In the genomic region with DNA sequence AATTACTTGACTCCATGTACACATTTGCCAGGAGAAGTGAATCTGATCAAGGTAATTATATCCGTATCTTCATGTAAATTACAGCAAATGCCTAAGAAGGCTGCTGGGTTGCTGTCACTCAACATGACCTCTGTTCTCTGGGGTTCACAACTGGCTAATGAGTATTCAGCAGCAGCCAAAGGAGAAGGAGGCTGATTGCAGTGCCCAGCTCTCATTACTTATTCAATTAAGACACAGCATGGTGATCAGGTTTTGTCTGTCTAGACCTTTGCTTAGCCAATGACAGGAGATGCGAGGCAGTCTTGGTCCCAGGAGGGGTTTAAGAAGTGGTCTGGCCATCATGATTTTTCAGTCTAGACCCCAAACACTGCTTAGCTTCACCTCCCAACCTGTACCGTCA, we compare ENCODE assay signal across 33 mouse cellular contexts. TPM values are rescaled to one million over a fixed set of nuclear protein-coding genes. Genes with fewer than 3 reads are reported as not detected.
DNase-seq lines count a peak whose midpoint lies in the region; ATAC-seq and TF ChIP-seq lines count a peak whose summit lies in the region.
"Had no signal": no experiment of that assay in that cellular context is flagged by ENCODE, and none has a peak within 500 bp of the region (broad histone marks: within the 10 kb centered on the region; RNA-seq: fewer than 3 reads in every experiment).

No protein-coding gene starts in this region.

- no peak overlapping the region for H3K27ac ChIP-seq in forebrain, postnatal 0 days (ENCODE audit: low read depth, low read length)
- H3K27ac ChIP-seq in forebrain, embryonic 12.5 days = no peak overlapping the region
- no peak overlapping the region for H3K27ac ChIP-seq in midbrain, embryonic 12.5 days (replicated peaks)
- H3K27ac ChIP-seq in midbrain, embryonic 10.5 days (replicated peaks) = no peak overlapping the region
- H3K27ac ChIP-seq in midbrain, embryonic 15.5 days = no peak overlapping the region
- H3K27ac ChIP-seq: embryonic facial prominence, embryonic 10.5 days; embryonic facial prominence, embryonic 13.5 days; heart, adult 2 months; heart, embryonic 10.5 days; heart, embryonic 13.5 days; hindbrain, embryonic 15.5 days; intestine, embryonic 15.5 days had no signal

- TF ChIP-seq POLR2A in brain, embryonic 14.5 days (IDR thresholded peaks at IDR 0.05; ENCODE audit: borderline replicate concordance, extremely low read depth, insufficient read depth, insufficient read length, poor library complexity, severe bottlenecking) = no peak

- H3K4me3 ChIP-seq in forebrain, postnatal 0 days (ENCODE audit: low read depth, low read length) = no peak overlapping the region
- no peak overlapping the region for H3K4me3 ChIP-seq in forebrain, embryonic 12.5 days (replicated peaks)
- no peak overlapping the region for H3K4me3 ChIP-seq in midbrain, embryonic 12.5 days
- no peak overlapping the region for H3K4me3 ChIP-seq in midbrain, embryonic 10.5 days
- H3K4me3 ChIP-seq in midbrain, embryonic 15.5 days = no peak overlapping the region
- H3K4me3 ChIP-seq: embryonic facial prominence, embryonic 10.5 days; embryonic facial prominence, embryonic 13.5 days; erythroblast, embryonic 14.5 days; heart, adult 2 months; heart, embryonic 10.5 days; heart, embryonic 13.5 days; hindbrain, embryonic 15.5 days; intestine, embryonic 15.5 days had no signal

- no peak overlapping the region for H3K9ac ChIP-seq in forebrain, postnatal 0 days
- no peak overlapping the region for H3K9ac ChIP-seq in forebrain, embryonic 12.5 days
- H3K9ac ChIP-seq in midbrain, embryonic 12.5 days (replicated peaks) = no peak overlapping the region
- no peak overlapping the region for H3K9ac ChIP-seq in midbrain, embryonic 15.5 days
- H3K9ac ChIP-seq: embryonic facial prominence, embryonic 13.5 days; heart, embryonic 13.5 days; hindbrain, embryonic 15.5 days; intestine, embryonic 15.5 days had no signal

- H3K4me1 ChIP-seq in forebrain, postnatal 0 days (ENCODE audit: insufficient read depth) = no peaks in the 10 kb centered on the region
- peaks cover 16% of the 10 kb centered on the region; the same call in 1 of the 2 replicates for H3K4me1 ChIP-seq in forebrain, embryonic 12.5 days
- peaks cover 10% of the 10 kb centered on the region; the same call in 1 of the 2 replicates for H3K4me1 ChIP-seq in midbrain, embryonic 12.5 days
- peaks cover 13% of the 10 kb centered on the region for H3K4me1 ChIP-seq in midbrain, embryonic 10.5 days
- 0 out of 2 replicates have a peak, but pooled peaks cover 8% of the 10 kb centered on the region for H3K4me1 ChIP-seq in midbrain, embryonic 15.5 days
- H3K4me1 ChIP-seq: embryonic facial prominence, embryonic 10.5 days; embryonic facial prominence, embryonic 13.5 days; heart, embryonic 10.5 days; heart, embryonic 13.5 days; hindbrain, embryonic 15.5 days; intestine, embryonic 15.5 days had no signal

- DNase-seq in forebrain, postnatal 0 days = no peak
- no peak for DNase-seq in midbrain, embryonic 10.5 days (ENCODE audit: low spot score)
- DNase-seq in brain, embryonic 14.5 days (ENCODE audit: low read depth) = peak; percentile 62
- DNase-seq in frontal cortex, postnatal 25 days (ENCODE audit: low spot score in 2 of 2) = no peak
- DNase-seq: adrenal gland, adult 2 months; adrenal gland, postnatal 14 days; cerebellum, adult 11-12 months; cerebellum, adult 8-10 months; cerebellum, postnatal 10 days; cerebellum, postnatal 36 days; embryo, embryonic 11 days; gastrocnemius, postnatal 10 days; gastrocnemius, postnatal 36 days; heart, adult 2 months; heart, postnatal 14 days; heart, postnatal 4 days had no signal

- H3K4me2 ChIP-seq in forebrain, postnatal 0 days (ENCODE audit: low read depth) = no peak overlapping the region
- no peak overlapping the region for H3K4me2 ChIP-seq in forebrain, embryonic 12.5 days
- no peak overlapping the region for H3K4me2 ChIP-seq in midbrain, embryonic 12.5 days (replicated peaks)
- H3K4me2 ChIP-seq in midbrain, embryonic 15.5 days = no peak overlapping the region
- H3K4me2 ChIP-seq: embryonic facial prominence, embryonic 13.5 days; heart, embryonic 13.5 days; hindbrain, embryonic 15.5 days; intestine, embryonic 15.5 days had no signal

- peak; percentile 25; the same call in 1 of the 2 replicates for ATAC-seq in forebrain, postnatal 0 days
- ATAC-seq in forebrain, embryonic 12.5 days (ENCODE audit: low FRiP score) = no peak
- ATAC-seq in midbrain, embryonic 12.5 days (ENCODE audit: low FRiP score, low read depth) = peak; percentile 52; the same call in 1 of the 2 replicates
- ATAC-seq in midbrain, embryonic 15.5 days (replicated peaks) = peak; percentile 40; the same call in 1 of the 2 replicates
- ATAC-seq: CD4-positive, CD25-positive, alpha-beta regulatory T cell, adult 4 months; intestine, embryonic 15.5 days had no signal

- no peaks in the 10 kb centered on the region for H3K36me3 ChIP-seq in forebrain, postnatal 0 days (ENCODE audit: insufficient read depth)
- no peaks in the 10 kb centered on the region for H3K36me3 ChIP-seq in forebrain, embryonic 12.5 days (replicated peaks)
- H3K36me3 ChIP-seq in midbrain, embryonic 12.5 days = no peaks in the 10 kb centered on the region
- H3K36me3 ChIP-seq in midbrain, embryonic 10.5 days = no peaks in the 10 kb centered on the region
- no peaks in the 10 kb centered on the region for H3K36me3 ChIP-seq in midbrain, embryonic 15.5 days (replicated peaks)
- H3K36me3 ChIP-seq: embryonic facial prominence, embryonic 10.5 days; embryonic facial prominence, embryonic 13.5 days; heart, embryonic 10.5 days; heart, embryonic 13.5 days; hindbrain, embryonic 15.5 days; intestine, embryonic 15.5 days had no signal

- no peak for TF ChIP-seq CTCF in forebrain, postnatal 0 days (IDR thresholded peaks at IDR 0.05; ENCODE audit: low read depth)
- TF ChIP-seq CTCF in brain, embryonic 14.5 days (IDR thresholded peaks at IDR 0.05; ENCODE audit: borderline replicate concordance, extremely low read depth, insufficient read depth, insufficient read length) = no peak

- H3K9me3 ChIP-seq in forebrain, postnatal 0 days (ENCODE audit: low read length) = no peaks in the 10 kb centered on the region
- no peaks in the 10 kb centered on the region for H3K9me3 ChIP-seq in forebrain, embryonic 12.5 days
- no peaks in the 10 kb centered on the region for H3K9me3 ChIP-seq in midbrain, embryonic 12.5 days
- H3K9me3 ChIP-seq in midbrain, embryonic 10.5 days (replicated peaks) = no peaks in the 10 kb centered on the region
- no peaks in the 10 kb centered on the region for H3K9me3 ChIP-seq in midbrain, embryonic 15.5 days
- H3K9me3 ChIP-seq: embryonic facial prominence, embryonic 10.5 days; embryonic facial prominence, embryonic 13.5 days; heart, embryonic 10.5 days; heart, embryonic 13.5 days; hindbrain, embryonic 15.5 days; intestine, embryonic 15.5 days had no signal

- 32% methylated on average over 3 of the region's 3 CpGs for WGBS in forebrain, postnatal 0 days
- WGBS in forebrain, embryonic 12.5 days = 40% methylated on average over 3 of the region's 3 CpGs
- 64% methylated on average over 3 of the region's 3 CpGs for WGBS in midbrain, embryonic 12.5 days
- 80% methylated on average over 3 of the region's 3 CpGs for WGBS in midbrain, embryonic 10.5 days
- WGBS in midbrain, embryonic 15.5 days = 40% methylated on average over 3 of the region's 3 CpGs

- no peaks in the 10 kb centered on the region for H3K27me3 ChIP-seq in forebrain, postnatal 0 days (ENCODE audit: insufficient read depth, low read length)
- no peaks in the 10 kb centered on the region for H3K27me3 ChIP-seq in forebrain, embryonic 12.5 days
- H3K27me3 ChIP-seq in midbrain, embryonic 12.5 days = no peaks in the 10 kb centered on the region
- H3K27me3 ChIP-seq in midbrain, embryonic 10.5 days (ENCODE audit: low read depth, poor library complexity, severe bottlenecking) = peaks cover 9% of the 10 kb centered on the region
- H3K27me3 ChIP-seq in midbrain, embryonic 15.5 days (replicated peaks) = no peaks in the 10 kb centered on the region
- H3K27me3 ChIP-seq: hindbrain, embryonic 15.5 days; intestine, embryonic 15.5 days had no signal

RNA-seq across cellular contexts. Expression of gene Drd5, which starts 23.9 kb away (rescaled TPM):
- 0.69 and 2.9 TPM in 2 replicates for total RNA-seq in forebrain, postnatal 0 days (2014; rRNA removed)
- 0.74 and 1.3 TPM in 2 replicates for polyA plus RNA-seq in forebrain, postnatal 0 days (2015; fragmentation: Nextera tagmentation; extraction: Ambion mirVana)
- polyA plus RNA-seq in forebrain, embryonic 12.5 days (2016; fragmentation: Nextera tagmentation; extraction: Ambion mirVana) = 0.06 TPM in 1 of 2 replicates, not detected in the other
- 0.13 and 0.18 TPM in 2 replicates for polyA plus RNA-seq in midbrain, embryonic 12.5 days (2016; fragmentation: Nextera tagmentation; extraction: Ambion mirVana)
- polyA plus RNA-seq in midbrain, embryonic 10.5 days (2016; fragmentation: Nextera tagmentation; extraction: Ambion mirVana) = 0.10 TPM in 1 of 2 replicates, not detected in the other
- polyA plus RNA-seq in brain, embryonic 14.5 days (2012; rRNA removed) = 0.22 and 0.28 TPM in 2 replicates
- polyA plus RNA-seq in midbrain, embryonic 15.5 days (2015; fragmentation: Nextera tagmentation; extraction: Ambion mirVana) = 0.66 and 0.76 TPM in 2 replicates
- total RNA-seq: adrenal gland, adult 2 months; adrenal gland, postnatal 14 days; adrenal gland, postnatal 4 days; gastrocnemius, adult 18-20 months; gastrocnemius, postnatal 10 days; gastrocnemius, postnatal 36 days; granulocyte monocyte progenitor cell, adult 5-6 weeks; heart, adult 2 months; heart, postnatal 14 days; heart, postnatal 4 days; MEL had no signal
- polyA plus RNA-seq: adrenal gland, adult 2 months; C2C12; erythroblast, embryonic 14.5 days; heart, adult 2 months; heart, embryonic 10.5 days; heart, embryonic 13.5 days; hindbrain, embryonic 11.5 days; intestine, embryonic 15.5 days had no signal
